Mouse (Mus musculus): ENCODE measurements around the gene Tnfaip8l3.
"Not testable (repeated sequence)": the region's sequence is repeated elsewhere in the genome, so short reads cannot be mapped to it uniquely, and the experiment has no call there.

Tnfaip8l3 gene

GRCm38 (mm10) chr9:54068032-54068649 lies at the start of gene Tnfaip8l3:
Gene Tnfaip8l3, minus strand, starts transcription at chr9:54068388.
- no peak for DNase-seq (ENCODE audit: low read depth, low spot score)

GRCm38 (mm10) chr9:54112726-54113125 lies 44.5 kb upstream of the Tnfaip8l3 start:
- DNase-seq (ENCODE audit: low read depth, low spot score), result no peak

DNA sequence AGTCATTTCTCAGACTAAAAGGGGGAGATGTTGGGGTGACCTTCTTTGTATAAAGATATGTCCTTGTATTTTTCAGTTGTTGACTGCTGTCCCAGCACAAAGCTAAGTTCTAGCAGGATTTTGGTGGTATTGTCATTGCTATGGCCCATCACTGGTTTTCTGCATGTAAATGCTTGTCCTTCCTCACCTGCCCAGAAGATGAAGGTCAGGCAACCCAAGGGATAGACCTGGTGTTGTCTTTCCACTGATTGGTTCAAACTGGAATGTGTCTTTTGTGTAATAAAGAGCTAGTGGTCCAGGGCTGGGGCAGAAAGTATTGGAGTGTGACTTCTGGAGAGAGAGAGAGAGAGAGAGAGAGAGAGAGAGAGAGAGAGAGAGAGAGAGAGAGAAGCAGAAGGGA lies 30.4 kb upstream of the Tnfaip8l3 start:
- no peak for DNase-seq (ENCODE audit: low read depth, low spot score)

DNA sequence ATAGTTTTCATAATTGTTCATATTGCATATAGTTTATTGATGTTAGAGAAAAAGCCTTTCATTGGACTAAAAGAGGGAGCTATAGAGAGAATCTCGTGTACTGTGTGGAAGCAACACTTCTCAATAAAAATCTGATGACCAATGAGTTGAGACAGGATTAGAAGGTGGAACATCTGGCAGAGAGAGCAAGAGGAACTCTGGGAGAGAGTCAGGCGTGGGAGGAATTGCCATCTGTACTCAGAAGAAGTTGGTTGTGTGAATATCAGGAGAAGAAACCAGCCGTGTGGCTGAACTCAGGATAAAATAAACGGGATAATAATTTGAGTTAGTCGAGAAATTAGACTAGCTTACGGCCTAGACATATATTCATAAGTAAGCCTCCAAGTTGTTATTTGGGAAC lies 28.9 kb upstream of the Tnfaip8l3 start:
- no peak for DNase-seq (ENCODE audit: low read depth, low spot score)

GRCm38 (mm10) chr9:54084245-54084644 lies 16.1 kb upstream of the Tnfaip8l3 start:
- DNase-seq (ENCODE audit: low read depth, low spot score), result no peak

DNA sequence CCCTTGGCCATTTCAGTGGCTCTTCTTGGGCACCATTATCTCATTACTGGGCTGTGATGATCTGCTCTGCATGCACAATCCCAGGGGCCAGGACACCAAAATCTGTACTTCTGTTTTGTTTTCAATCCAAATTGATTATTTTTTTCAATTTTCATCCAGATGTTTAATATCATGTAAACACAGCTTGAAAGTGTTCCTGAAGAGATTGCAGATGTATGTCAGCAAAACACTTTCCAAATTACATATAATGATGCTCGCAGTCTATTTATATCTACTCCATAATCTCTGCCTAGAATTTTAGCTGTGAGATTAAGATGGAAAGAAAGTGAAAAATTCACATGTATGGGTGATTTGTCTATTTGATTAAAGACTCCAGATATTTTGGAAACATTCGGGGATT lies 9.6 kb upstream of the Tnfaip8l3 start:
- DNase-seq (ENCODE audit: low read depth, low spot score), result no peak

- no peak for DNase-seq (ENCODE audit: low read depth, low spot score)
Observed at GRCm38 (mm10) chr9:54074901-54075300, 6.7 kb upstream of the Tnfaip8l3 start.

DNA sequence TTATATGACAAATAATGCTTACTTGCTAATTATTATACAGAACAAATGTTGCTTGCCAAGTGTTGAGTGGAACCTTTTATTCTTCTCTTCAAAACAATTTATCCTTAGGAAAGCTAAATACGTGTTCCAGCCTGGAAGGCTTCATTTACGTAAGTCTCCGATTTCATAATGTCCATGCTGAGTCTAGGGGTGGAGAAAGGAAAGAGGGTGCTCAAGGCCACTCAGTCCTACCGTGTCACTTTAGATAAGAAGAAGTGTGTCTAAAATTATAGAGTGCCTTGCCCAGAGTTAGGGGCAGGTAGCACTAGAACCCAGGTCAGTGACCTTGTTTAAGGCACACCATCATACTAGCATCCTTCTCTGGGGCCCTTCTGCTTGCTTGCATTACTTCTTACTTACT lies 5.5 kb upstream of the Tnfaip8l3 start:
- DNase-seq (ENCODE audit: low read depth, low spot score), result no peak

DNA sequence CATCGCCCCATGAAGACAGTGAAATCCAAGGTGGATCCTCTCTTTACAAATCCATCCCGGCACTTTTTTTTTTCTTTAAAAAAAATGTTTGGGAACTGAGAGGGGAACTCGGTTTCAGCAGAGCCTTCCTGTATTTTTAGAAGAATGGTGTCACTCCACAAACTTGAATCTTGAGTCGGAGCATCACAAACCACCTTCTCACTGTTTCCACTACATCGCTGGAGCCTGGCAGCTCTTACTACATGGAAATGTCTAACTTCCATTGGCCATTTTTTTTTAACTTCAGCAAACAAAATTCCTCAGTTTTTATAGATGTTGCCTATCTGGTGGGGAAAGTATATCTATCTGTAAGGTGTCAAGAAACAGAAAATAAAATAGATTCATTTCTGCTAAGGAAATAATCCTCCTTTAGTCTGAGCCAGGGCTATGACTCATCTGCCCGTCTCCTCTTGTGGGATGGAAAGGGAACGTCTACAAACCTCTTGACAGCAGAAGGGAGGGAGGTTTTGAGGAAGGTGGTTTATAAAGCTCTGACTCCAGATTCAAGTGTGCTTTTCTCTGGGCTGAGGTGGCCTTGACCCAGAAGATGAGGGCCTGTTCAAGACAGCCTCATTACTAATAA lies 3.4 kb upstream of the Tnfaip8l3 start:
- no peak for DNase-seq (ENCODE audit: low read depth, low spot score)

DNA sequence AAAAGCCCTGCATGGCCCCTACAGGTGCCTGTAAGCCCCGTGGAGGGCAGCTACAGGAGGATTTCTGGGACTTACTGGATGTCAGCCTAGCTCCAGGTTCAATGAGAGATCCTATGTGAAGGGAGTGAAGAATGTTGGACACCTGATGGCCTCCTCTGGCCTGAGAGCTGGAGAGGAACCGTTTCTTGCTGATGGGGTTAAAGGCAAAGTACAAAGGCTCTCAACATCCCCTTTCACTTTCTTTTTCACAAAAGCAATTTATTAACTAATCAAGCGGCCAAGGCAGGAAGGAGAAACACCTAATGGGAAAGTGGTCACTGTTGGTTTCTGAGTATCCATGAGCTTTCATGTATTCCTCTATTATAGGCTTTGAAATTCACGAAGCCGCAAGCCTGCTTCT lies 1.0 kb upstream of the Tnfaip8l3 start:
- no peak for DNase-seq (ENCODE audit: low read depth, low spot score)

DNA sequence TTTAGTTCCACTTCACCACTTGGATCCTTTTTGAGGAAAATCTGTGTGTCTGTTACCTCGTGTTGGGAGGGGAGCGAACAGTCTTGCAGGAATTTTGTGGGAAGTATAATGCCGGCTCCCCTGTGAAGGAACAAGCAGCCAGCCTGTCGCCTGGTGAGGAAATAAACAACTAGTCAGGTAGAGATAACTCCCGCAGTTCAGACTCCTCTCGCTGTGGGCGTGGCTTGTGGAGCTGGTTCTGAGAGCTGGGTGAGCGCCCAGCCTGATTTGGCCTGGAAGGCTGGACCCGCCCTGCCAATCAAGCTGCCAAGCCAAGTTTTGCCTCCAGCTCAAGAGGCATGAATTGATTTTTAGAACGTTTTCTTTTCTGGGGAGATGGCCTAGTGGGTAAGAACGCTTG lies 589 bp upstream of the Tnfaip8l3 start:
- no peak for DNase-seq (ENCODE audit: low read depth, low spot score)

GRCm38 (mm10) chr9:54067642-54068031 lies 551 bp downstream of the Tnfaip8l3 start:
- DNase-seq (ENCODE audit: low read depth, low spot score), result no peak

- no peak for DNase-seq (ENCODE audit: low read depth, low spot score)
Observed at GRCm38 (mm10) chr9:54064836-54065235, 3.4 kb downstream of the Tnfaip8l3 start.

- no peak for DNase-seq (ENCODE audit: low read depth, low spot score)
Observed at GRCm38 (mm10) chr9:54063655-54064054, 4.5 kb downstream of the Tnfaip8l3 start.

DNA sequence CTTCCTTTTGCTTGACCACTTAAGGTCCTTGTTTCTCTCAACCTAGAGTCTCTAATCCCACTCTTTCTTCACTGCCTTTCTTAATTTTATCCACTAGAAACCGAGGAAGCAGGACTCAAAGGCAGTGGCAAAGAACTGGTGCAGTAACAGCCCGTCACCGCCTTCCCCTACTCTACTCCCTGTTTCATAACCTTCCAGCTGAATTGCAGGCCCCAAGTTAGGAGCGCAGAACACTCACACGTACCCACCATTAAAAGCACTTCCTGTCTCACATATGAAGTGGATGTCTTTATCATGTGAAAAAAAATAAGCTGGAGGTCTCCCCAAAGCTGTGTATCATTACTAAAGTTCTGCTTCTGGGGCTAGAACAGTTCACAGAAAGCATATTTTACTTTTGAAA lies 6.5 kb downstream of the Tnfaip8l3 start:
- DNase-seq (ENCODE audit: low read depth, low spot score), result no peak

DNA sequence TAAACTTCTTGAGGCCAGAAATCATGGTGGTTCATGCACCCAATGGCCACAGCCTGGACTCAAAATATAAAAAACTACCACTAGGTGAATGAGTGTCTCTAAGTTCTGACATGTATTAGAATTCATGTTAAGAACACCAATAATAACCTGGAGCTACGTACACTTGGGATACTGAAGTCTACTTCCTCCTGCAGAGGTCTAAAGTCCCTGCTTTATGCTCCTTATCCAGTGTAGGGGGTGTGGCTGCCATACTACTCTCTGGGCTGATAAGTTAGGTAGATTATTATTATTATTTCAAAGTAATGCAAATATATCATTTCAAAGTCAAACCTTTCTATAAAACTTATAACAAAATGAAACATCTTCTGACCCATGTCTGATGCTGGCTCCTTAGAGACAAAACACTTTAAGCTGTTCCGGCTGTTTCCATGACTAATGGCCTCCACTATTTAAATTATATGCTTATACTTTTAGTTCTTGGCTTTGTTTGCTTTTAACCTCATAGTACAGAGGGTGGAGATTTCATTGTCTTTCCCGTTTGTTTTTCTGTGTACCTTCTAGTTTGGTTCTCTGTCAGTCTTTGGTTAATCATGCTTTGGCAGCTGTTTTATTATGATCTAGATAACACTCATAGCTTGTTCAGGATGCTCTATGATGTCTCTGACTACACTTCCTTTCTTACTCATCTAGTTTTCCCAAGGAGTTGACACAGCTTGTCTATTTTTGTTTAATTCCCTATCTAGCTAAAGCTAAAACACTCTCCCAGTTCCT lies 16.7 kb downstream of the Tnfaip8l3 start:
- no peak for DNase-seq (ENCODE audit: low read depth, low spot score)

DNA sequence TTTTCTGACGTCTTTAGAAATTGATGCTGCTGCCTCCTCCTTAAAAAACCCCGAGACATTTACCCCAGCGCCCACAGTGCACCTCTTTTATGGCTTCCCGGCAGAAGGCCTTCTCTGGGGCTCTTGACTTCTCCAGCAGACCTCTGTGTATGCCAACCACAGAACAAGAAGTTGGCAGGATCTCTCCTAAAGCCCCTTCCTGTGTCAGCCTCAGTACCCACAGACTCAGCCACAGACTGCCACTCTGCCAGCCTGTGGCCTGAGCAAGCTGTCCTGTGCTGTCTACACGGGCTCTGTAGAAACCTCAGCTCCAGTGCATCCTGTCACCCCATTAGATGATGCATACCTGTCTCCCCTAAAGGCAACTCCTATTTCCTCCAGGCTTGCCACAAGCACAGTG lies 19.2 kb downstream of the Tnfaip8l3 start:
- DNase-seq (ENCODE audit: low read depth, low spot score), result no peak

DNA sequence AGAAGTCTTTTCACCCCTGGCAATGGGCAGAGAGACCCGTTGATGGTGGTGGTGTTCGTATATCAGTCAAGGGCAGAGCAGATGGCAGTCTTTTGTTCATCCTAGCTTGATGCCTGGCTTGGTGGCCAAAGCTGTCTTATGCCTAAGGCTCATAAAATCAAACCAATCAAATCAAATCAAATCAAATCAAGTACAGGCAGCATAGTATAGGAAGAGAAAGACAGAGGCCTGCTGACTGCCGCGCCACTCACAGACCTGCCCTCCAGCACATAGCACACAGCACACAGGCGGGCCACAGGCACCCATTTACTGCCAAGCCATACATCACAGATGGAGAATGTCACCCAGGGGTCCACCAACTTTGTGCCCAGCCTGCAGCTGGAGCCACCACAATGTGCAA lies 25.1 kb downstream of the Tnfaip8l3 start:
- no peak for DNase-seq (ENCODE audit: low read depth, low spot score)

GRCm38 (mm10) chr9:54037717-54038116 lies 30.5 kb downstream of the Tnfaip8l3 start:
- no peak for DNase-seq (ENCODE audit: low read depth, low spot score)

GRCm38 (mm10) chr9:54034691-54035090 lies 33.5 kb downstream of the Tnfaip8l3 start:
- no peak for DNase-seq (ENCODE audit: low read depth, low spot score)

- DNase-seq (ENCODE audit: low read depth, low spot score), result no peak
Observed at GRCm38 (mm10) chr9:54022795-54023194, 45.4 kb downstream of the Tnfaip8l3 start.

GRCm38 (mm10) chr9:53994528-53994927 lies 73.7 kb downstream of the Tnfaip8l3 start:
- no peak for DNase-seq (ENCODE audit: low read depth, low spot score)

DNA sequence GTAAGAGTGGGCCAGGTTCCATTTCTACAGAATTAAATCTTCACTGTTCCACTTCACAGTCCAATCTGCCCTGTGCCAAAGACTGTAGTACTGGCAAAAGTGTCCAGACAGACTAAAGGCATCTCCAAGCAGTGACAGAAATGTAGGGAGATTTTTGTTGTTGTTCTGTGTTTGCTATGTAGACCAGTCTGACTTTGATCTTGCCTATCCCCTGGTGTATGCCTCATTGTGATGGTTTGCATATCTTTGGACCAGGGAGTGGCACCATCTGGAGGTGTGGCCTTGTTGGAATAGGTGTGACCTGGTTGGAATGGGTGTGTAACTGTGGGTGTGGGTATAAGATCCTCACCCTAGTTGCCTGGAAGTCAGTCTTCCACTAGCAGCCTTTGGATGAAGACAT lies 75.6 kb downstream of the Tnfaip8l3 start:
- not testable (repeated sequence) for DNase-seq (ENCODE audit: low read depth, low spot score)
